Mouse (Mus musculus) ovary, postnatal 36 days (tissue): ENCODE data around the gene Olfr823.
A peak's percentile ranks its signal among the peaks of the same experiment; 100 is the strongest.
"Not testable (repeated sequence)": the region's sequence is repeated elsewhere in the genome, so short reads cannot be mapped to it uniquely, and the experiment has no call there.

Experiments
- DNase-seq: peaks from one replicate; pipeline ENCODE4 v3.0.0; 2022; ENCODE audit warnings: low spot score, mixed read lengths

Olfr823 gene

DNA sequence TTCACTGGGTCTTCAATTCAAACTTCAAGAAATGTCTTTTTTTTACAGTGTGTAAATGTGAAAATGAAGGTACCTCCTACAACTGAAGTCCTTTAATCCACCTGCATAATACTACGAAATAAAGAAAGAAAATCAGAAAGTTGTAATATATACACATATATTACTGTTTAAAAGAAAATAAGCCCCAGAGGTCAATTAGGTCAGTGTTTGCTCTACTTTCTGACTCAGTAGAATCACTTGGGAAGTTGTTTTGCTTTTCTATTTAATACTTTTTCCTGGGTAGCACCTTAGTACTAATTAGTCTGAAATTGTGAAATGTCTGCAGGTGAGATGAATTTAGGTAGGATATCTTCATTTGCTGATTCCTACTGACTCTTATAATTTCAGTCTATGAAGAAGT, at the start of gene Olfr823:
Gene Olfr823 (minus strand): TSS at position 101 of the 400 bp plus-strand sequence.
- not testable (repeated sequence) for DNase-seq

DNA sequence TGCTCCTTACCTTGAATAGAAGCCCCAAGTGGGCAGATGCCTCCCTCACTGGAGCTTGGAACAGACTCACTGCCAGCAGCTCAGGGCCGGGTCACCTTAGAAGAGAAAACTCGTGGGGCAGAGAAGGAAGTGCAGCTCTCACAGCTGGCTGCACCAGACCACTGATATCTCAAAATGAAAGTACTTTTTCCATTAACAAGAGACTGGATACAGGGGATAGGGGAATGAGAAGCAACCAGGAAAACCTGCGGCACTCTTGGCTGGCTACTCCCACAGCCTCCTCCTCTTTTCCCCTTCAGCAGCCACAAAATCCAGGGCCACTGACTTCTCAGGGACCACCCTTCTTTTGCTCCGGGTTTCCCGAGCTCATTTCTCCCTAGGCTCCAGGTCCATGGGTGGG, 28.9 kb upstream of the Olfr823 start:
- no peak for DNase-seq

DNA sequence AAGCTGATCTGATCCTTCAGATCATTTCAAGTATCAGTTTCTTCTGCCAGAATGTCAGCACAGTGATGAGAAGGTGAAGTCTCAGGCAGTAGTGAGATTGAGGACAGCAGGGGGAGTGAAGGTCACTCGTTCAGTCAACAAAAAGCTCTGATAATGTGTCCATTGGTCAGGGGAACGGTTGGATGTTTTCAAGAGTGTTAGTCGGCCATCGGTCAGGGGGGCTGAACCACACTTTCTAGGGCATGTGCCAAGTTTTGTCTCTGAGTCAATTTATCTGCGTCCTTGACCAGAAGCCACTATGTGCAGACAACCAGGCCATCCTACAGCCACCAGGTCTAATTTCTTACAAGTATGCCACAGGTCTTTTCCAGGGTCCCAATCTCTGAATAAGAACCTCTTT, 27.3 kb upstream of the Olfr823 start:
- DNase-seq = peak; percentile 23

DNA sequence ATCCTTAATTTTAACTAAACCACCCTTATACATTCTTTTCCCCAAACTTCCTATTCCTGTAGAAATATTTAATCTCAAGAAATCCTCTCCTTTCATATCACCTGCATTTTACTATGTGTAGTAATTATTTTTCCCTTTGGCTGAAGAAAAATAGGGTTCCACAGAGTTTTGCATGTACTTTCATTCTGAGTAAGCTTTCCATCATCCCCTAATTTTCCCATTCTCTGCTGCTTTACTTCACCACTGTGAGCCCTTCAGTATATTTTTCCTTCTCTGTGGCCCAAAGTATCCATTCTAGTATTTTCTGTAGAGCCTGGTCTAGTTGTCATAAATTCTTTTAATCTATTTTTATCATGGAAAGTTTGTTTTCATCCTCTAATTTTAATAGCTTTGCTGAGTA, 19.6 kb upstream of the Olfr823 start:
- DNase-seq = no peak

- DNase-seq = not testable (repeated sequence)
Measured at GRCm38 (mm10) chr10:130129900-130130299, 14.7 kb upstream of the Olfr823 start, which contains the start of gene Olfr824. Gene Olfr824, minus strand, starts transcription at chr10:130130000.

DNA sequence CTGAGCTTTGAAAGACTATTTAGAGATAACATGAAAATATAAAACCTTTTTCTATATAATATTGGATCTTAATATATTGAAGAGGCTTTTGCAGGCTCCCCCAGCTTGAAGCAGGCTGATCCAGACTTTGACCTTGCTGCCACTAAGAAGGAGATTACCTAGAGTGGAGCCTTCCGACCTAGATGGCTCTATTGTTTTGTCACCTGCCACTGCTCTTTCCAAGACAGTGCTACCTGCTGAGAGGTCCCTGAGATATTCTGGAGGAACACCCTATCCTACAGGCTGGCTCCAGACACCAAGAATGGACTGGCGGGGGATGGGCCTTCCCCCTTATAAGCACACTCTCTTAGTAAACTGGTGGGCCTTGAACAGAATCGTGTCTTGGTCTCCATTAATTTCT, 862 bp upstream of the Olfr823 start:
- not testable (repeated sequence) for DNase-seq

DNA sequence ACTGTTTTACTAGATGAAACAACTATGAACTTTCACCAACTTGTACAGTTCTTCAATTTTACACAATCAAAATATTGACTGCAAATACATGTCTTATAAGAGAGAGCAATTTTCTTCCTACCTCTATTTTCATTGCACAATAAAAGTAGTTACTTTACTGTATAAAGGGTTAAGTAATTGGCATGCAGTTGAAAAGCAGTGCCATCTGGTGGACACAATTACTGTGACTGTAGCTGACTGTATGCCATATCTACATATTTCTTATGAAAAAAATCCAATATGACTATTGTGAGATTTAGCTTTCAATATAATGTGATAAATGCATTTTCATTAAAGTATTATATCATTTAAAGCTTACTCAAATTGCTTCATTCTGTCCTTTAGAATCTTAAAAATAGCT, 19.1 kb downstream of the Olfr823 start:
- no peak for DNase-seq

DNA sequence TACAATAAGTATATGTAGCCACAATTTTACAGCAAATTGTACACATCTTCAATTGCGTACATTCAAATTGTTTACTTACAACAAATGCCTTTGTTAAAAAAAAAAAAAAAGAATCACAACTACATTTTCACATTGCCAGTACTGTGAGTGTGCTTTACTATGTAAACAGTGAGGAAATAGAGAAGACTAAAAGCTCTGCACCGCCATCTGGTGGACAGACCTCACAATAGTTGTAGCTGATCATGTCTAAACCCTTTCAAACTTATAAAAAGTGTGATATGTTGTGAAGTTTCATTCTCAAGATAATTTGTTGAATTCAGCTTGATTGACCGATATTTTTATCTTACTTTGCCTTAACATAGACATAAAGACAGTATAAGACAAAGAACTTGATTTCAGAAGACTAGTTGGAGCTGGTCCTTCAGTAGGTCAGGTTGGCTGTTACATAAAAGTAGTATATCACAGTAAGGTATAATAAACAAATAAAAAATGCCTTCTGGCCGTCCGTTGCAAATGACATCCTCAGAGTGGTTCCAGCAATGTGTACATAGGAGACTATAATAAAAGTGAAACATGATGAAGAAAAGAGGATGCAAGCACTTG, 22.2 kb downstream of the Olfr823 start:
- DNase-seq = peak; percentile 32

GRCm38 (mm10) chr10:130070910-130071309, 44.3 kb downstream of the Olfr823 start, which contains the start of gene Olfr822:
Gene Olfr822, plus strand, starts transcription at chr10:130071210.
- no peak for DNase-seq
